Mouse (Mus musculus) cerebellum, adult 2 months (tissue): Measurements from ENCODE around the gene Igf2bp2.

Experiments used
- CTCF ChIP-seq: fragments of 200-500 bp; IDR thresholded peaks from 2 replicates; pipeline ENCODE4 v1.5.1; 2011; ENCODE audit warnings: low read depth, mild to moderate bottlenecking, control low read depth, low read length, moderate library complexity, borderline replicate concordance; ENCODE audit not compliant: insufficient read depth
- POLR2A ChIP-seq: fragments of 200-500 bp; IDR thresholded peaks from 2 replicates; pipeline ENCODE4 v1.6.1; 2011; ENCODE audit warnings: low read length, control low read depth, borderline replicate concordance; ENCODE audit not compliant: insufficient read depth

- TF ChIP-seq CTCF = no peak
- TF ChIP-seq POLR2A = no peak
Measured at GRCm38 (mm10) chr16:22161351-22162065, 1.6 kb downstream of the Igf2bp2 start.
